Mouse (Mus musculus) ZHBTc4 (cell line): ENCODE data around the gene Wipf1.

Experiments
- DNase-seq: peaks from one replicate; pipeline ENCODE4 v3.0.0-alpha.2; 2011; ENCODE audit warnings: low read depth, low spot score

The Wipf1 gene

GRCm38 (mm10) chr2:73545556-73545955 lies 16.0 kb upstream of the Wipf1 start:
- no peak for DNase-seq

GRCm38 (mm10) chr2:73540450-73541162 lies 11.1 kb upstream of the Wipf1 start:
- DNase-seq, result peak; percentile 34

GRCm38 (mm10) chr2:73539697-73540096 lies 10.2 kb upstream of the Wipf1 start:
- peak; percentile 53 for DNase-seq

GRCm38 (mm10) chr2:73539141-73539540 lies 9.6 kb upstream of the Wipf1 start:
- no peak for DNase-seq

- no peak for DNase-seq
Observed at GRCm38 (mm10) chr2:73538590-73538989, 9.1 kb upstream of the Wipf1 start.

- no peak for DNase-seq
Observed at GRCm38 (mm10) chr2:73536091-73536783, 6.7 kb upstream of the Wipf1 start.

- no peak for DNase-seq
Observed at GRCm38 (mm10) chr2:73534720-73535119, 5.2 kb upstream of the Wipf1 start.

- DNase-seq, result no peak
Observed at GRCm38 (mm10) chr2:73530487-73530886, 953 bp upstream of the Wipf1 start.

- peak; percentile 67 for DNase-seq
Observed at GRCm38 (mm10) chr2:73528516-73529355, 798 bp downstream of the Wipf1 start.

GRCm38 (mm10) chr2:73527956-73528355 lies 1.6 kb downstream of the Wipf1 start:
- DNase-seq, result no peak

- no peak for DNase-seq
Observed at GRCm38 (mm10) chr2:73526691-73527090, 2.8 kb downstream of the Wipf1 start.

- no peak for DNase-seq
Observed at GRCm38 (mm10) chr2:73522891-73523290, 6.6 kb downstream of the Wipf1 start.

GRCm38 (mm10) chr2:73522336-73522735 lies 7.2 kb downstream of the Wipf1 start:
- no peak for DNase-seq

- peak; percentile 35 for DNase-seq
Observed at GRCm38 (mm10) chr2:73521737-73522136, 7.8 kb downstream of the Wipf1 start.

GRCm38 (mm10) chr2:73518966-73519365 lies 10.6 kb downstream of the Wipf1 start:
- DNase-seq, result no peak

- DNase-seq, result no peak
Observed at GRCm38 (mm10) chr2:73518311-73518710, 11.2 kb downstream of the Wipf1 start.

GRCm38 (mm10) chr2:73514178-73514577 lies 15.4 kb downstream of the Wipf1 start:
- peak; percentile 53 for DNase-seq

GRCm38 (mm10) chr2:73513204-73513749 lies 16.3 kb downstream of the Wipf1 start:
- no peak for DNase-seq

- DNase-seq, result no peak
Observed at GRCm38 (mm10) chr2:73512044-73512443, 17.5 kb downstream of the Wipf1 start.

- DNase-seq, result no peak
Observed at GRCm38 (mm10) chr2:73510731-73511360, 18.7 kb downstream of the Wipf1 start.

- no peak for DNase-seq
Observed at GRCm38 (mm10) chr2:73510025-73510288, 19.6 kb downstream of the Wipf1 start.
